Mouse (Mus musculus) hindlimb bud, embryonic 11.5 days (tissue): ENCODE measurements at regions not wholly inside any gene's neighbourhood (a gene's known extent, or its start where the extent isn't known, plus 50 kb on each side); places are given as distances from the start of the nearest gene placed in this dataset.

Source experiments
- DNase-seq: peaks from one replicate; pipeline ENCODE4 v3.0.0-alpha.2; 2012; ENCODE audit warnings: low read depth, low spot score; ENCODE audit errors: extremely low spot score

- no peak for DNase-seq
Measured at GRCm38 (mm10) chr12:110066361-110066885, 212.4 kb upstream of the Dio3 start.

GRCm38 (mm10) chr12:110070506-110070905 is 208.4 kb upstream of the Dio3 start:
- no peak for DNase-seq

- no peak for DNase-seq
Measured at GRCm38 (mm10) chr12:110071823-110072222, 207.0 kb upstream of the Dio3 start.

GRCm38 (mm10) chr12:110074921-110075320 is 203.9 kb upstream of the Dio3 start:
- no peak for DNase-seq

GRCm38 (mm10) chr12:110077211-110077884 is 201.5 kb upstream of the Dio3 start:
- DNase-seq = no peak

GRCm38 (mm10) chr12:110078081-110078505 is 200.8 kb upstream of the Dio3 start:
- no peak for DNase-seq

- no peak for DNase-seq
Measured at GRCm38 (mm10) chr12:110081831-110082615, 196.8 kb upstream of the Dio3 start.

- DNase-seq = no peak
Measured at GRCm38 (mm10) chr12:110082921-110083320, 195.9 kb upstream of the Dio3 start.

GRCm38 (mm10) chr12:110083471-110083870 is 195.4 kb upstream of the Dio3 start:
- no peak for DNase-seq

- no peak for DNase-seq
Measured at GRCm38 (mm10) chr12:110086921-110087320, 191.9 kb upstream of the Dio3 start.

GRCm38 (mm10) chr12:110087812-110088211 is 191.1 kb upstream of the Dio3 start:
- no peak for DNase-seq

GRCm38 (mm10) chr12:110102186-110102585 is 176.7 kb upstream of the Dio3 start:
- DNase-seq = no peak

GRCm38 (mm10) chr12:110112051-110112722 is 166.7 kb upstream of the Dio3 start:
- DNase-seq = no peak

- DNase-seq = no peak
Measured at GRCm38 (mm10) chr12:110112723-110113105, 166.2 kb upstream of the Dio3 start.

GRCm38 (mm10) chr12:110120141-110120540 is 158.7 kb upstream of the Dio3 start:
- no peak for DNase-seq

GRCm38 (mm10) chr12:110122976-110123375 is 155.9 kb upstream of the Dio3 start:
- no peak for DNase-seq

- no peak for DNase-seq
Measured at GRCm38 (mm10) chr12:110126525-110126924, 152.3 kb upstream of the Dio3 start.

GRCm38 (mm10) chr12:110145379-110145778 is 133.5 kb upstream of the Dio3 start:
- no peak for DNase-seq

GRCm38 (mm10) chr12:110154225-110154962 is 124.5 kb upstream of the Dio3 start:
- no peak for DNase-seq

GRCm38 (mm10) chr12:110154963-110155325 is 123.9 kb upstream of the Dio3 start:
- no peak for DNase-seq

GRCm38 (mm10) chr12:110156441-110156840 is 122.4 kb upstream of the Dio3 start:
- DNase-seq = no peak
